Mouse (Mus musculus) neural tube, embryonic 11.5 days (tissue): ENCODE results near the gene Klhdc8b. TPM values are rescaled to one million over a fixed set of nuclear protein-coding genes. Genes with fewer than 3 reads are reported as not detected.

Experiments used
- ATAC-seq: fragments of 200-750 bp; cut with Nextera tagmentation; 2 replicates; pipeline ENCODE4 v1.8.0; 2017; ENCODE audit warnings: moderate number of reproducible peaks, mild to moderate bottlenecking, moderate TSS enrichment, moderate library complexity; ENCODE audit not compliant: insufficient read depth, low FRiP score, low TSS enrichment
- DNase-seq: peaks from one replicate; pipeline ENCODE4 v3.0.0-alpha.2; 2015; ENCODE audit warnings: low spot score
- H3K27ac ChIP-seq: fragments of 300-500 bp; sonication (generic); 2 replicates; pipeline ENCODE4 v1.5.1; 2014; ENCODE audit warnings: low read depth, mild to moderate bottlenecking, low read length
- H3K27me3 ChIP-seq: fragments of 300-500 bp; sonication (generic); 2 replicates; pipeline ENCODE4 v1.6.1; 2014; ENCODE audit warnings: mild to moderate bottlenecking, low read length, mixed read lengths; ENCODE audit not compliant: control insufficient read depth, insufficient read depth
- H3K36me3 ChIP-seq: fragments of 300-500 bp; sonication (generic); 2 replicates; pipeline ENCODE4 v1.6.1; 2014; ENCODE audit warnings: mild to moderate bottlenecking, low read length, moderate library complexity, mixed read lengths; ENCODE audit not compliant: control insufficient read depth, insufficient read depth
- H3K4me1 ChIP-seq: fragments of 300-500 bp; sonication (generic); 2 replicates; pipeline ENCODE4 v1.6.1; 2014; ENCODE audit warnings: low read length, mixed read lengths; ENCODE audit not compliant: control insufficient read depth, insufficient read depth
- H3K4me2 ChIP-seq: fragments of 300-500 bp; sonication (generic); 2 replicates; pipeline ENCODE4 v1.6.1; 2014; ENCODE audit warnings: low read depth, mild to moderate bottlenecking, moderate library complexity
- H3K4me3 ChIP-seq: fragments of 300-500 bp; sonication (generic); 2 replicates; pipeline ENCODE4 v1.5.1; 2014; ENCODE audit warnings: low read depth, low read length
- H3K9ac ChIP-seq: fragments of 300-500 bp; sonication (generic); 2 replicates; pipeline ENCODE4 v1.6.1; 2014; ENCODE audit warnings: mild to moderate bottlenecking, low read length
- H3K9me3 ChIP-seq: fragments of 300-500 bp; sonication (generic); 2 replicates; pipeline ENCODE4 v1.6.1; 2016; ENCODE audit warnings: low read length; ENCODE audit not compliant: control insufficient read depth
- WGBS: fragments of 180-500 bp; shearing (Covaris S2); extraction: QIAGEN DNeasy Blood & Tissue Kit; methylation state at CpG from one replicate; pipeline ENCODE4 v1.1.7; 2014; 5-methylcytosine and 5-hydroxymethylcytosine counted together
- polyA plus RNA-seq: library from polyadenylated mRNA; unstranded; fragments of >200 nt; fragmentation: Nextera tagmentation; extraction: Ambion mirVana; gene quantifications from 2 replicates; pipeline ENCODE4 v1.2.1, GENCODE M21; 2014

The Klhdc8b gene
- 25.4 and 28.9 TPM in 2 replicates for polyA plus RNA-seq

GRCm38 (mm10) chr9:108461181-108461631 is at the start of gene Klhdc8b:
Klhdc8b (minus strand) TSS chr9:108461581.
- Histone ChIP-seq H3K9me3 (no peaks in the 10 kb centered on the region), H3K9ac (peak within 1 kb of the TSS; percentile 88), H3K4me1 (peaks cover 9% of the 10 kb centered on the region), H3K4me3 (peak within 1 kb of the TSS; percentile 96), H3K27me3 (no peaks in the 10 kb centered on the region), H3K36me3 (peaks cover 16% of the 10 kb centered on the region), H3K27ac (peak within 1 kb of the TSS; percentile 70; the same call in 1 of the 2 replicates), H3K4me2 (peak within 1 kb of the TSS; percentile 92)
- 34% methylated on average over 11 of the region's 11 CpGs for WGBS
- DNase-seq (no peak), ATAC-seq (peak; percentile 25; the same call in 1 of the 2 replicates)

- DNase-seq (no peak), ATAC-seq (no peak)
- H3K9me3 ChIP-seq: no peaks in the 10 kb centered on the region
- H3K36me3 ChIP-seq: peaks cover 15% of the 10 kb centered on the region
- no peaks in the 10 kb centered on the region for H3K27me3 ChIP-seq
- no peak overlapping the region for H3K27ac ChIP-seq
- peak overlapping the region; percentile 80 for H3K4me2 ChIP-seq
- H3K4me3 ChIP-seq: peak overlapping the region; percentile 74
- H3K4me1 ChIP-seq: peaks cover 8% of the 10 kb centered on the region
- WGBS: 90% methylated on average over 7 of the region's 7 CpGs
- no peak overlapping the region for H3K9ac ChIP-seq
Measured at GRCm38 (mm10) chr9:108508776-108509175, 47.4 kb upstream of the Klhdc8b start.

GRCm38 (mm10) chr9:108507619-108508434 is 46.4 kb upstream of the Klhdc8b start, which contains the start of gene Qars:
Qars (plus strand) TSS chr9:108507706.
- H3K36me3 ChIP-seq: peaks cover 10% of the 10 kb centered on the region
- DNase-seq (peak; percentile 94), ATAC-seq (peak; percentile 98)
- peak within 1 kb of the TSS; percentile 46; the same call in 1 of the 2 replicates for H3K27ac ChIP-seq
- WGBS: under 1% methylated on average over 37 of the region's 37 CpGs
- peak within 1 kb of the TSS; percentile 69 for H3K9ac ChIP-seq
- no peaks in the 10 kb centered on the region for H3K9me3 ChIP-seq
- no peaks in the 10 kb centered on the region for H3K27me3 ChIP-seq
- H3K4me3 ChIP-seq: peak within 1 kb of the TSS; percentile 74
- peaks cover 8% of the 10 kb centered on the region for H3K4me1 ChIP-seq
- H3K4me2 ChIP-seq: peak within 1 kb of the TSS; percentile 80

- Histone ChIP-seq H3K9me3 (no peaks in the 10 kb centered on the region), H3K27ac (no peak overlapping the region), H3K4me2 (no peak overlapping the region; the same call in 1 of the 2 replicates), H3K4me1 (peaks cover 8% of the 10 kb centered on the region), H3K4me3 (no peak overlapping the region; the same call in 1 of the 2 replicates), H3K9ac (no peak overlapping the region), H3K27me3 (no peaks in the 10 kb centered on the region), H3K36me3 (peaks cover 8% of the 10 kb centered on the region)
- DNase-seq (no peak), ATAC-seq (no peak)
- 92% methylated on average over 7 of the region's 7 CpGs for WGBS
Measured at GRCm38 (mm10) chr9:108506901-108507300, 45.5 kb upstream of the Klhdc8b start.

GRCm38 (mm10) chr9:108499943-108500342 is 38.6 kb upstream of the Klhdc8b start:
- ATAC-seq: no peak
- H3K36me3 ChIP-seq: peaks cover 50% of the 10 kb centered on the region
- WGBS: 96% methylated on average over 15 of the region's 15 CpGs
- no peaks in the 10 kb centered on the region for H3K9me3 ChIP-seq
- H3K4me1 ChIP-seq: no peaks in the 10 kb centered on the region
- no peak overlapping the region for H3K9ac ChIP-seq
- no peak overlapping the region for H3K4me3 ChIP-seq
- H3K27me3 ChIP-seq: no peaks in the 10 kb centered on the region
- DNase-seq: no peak
- H3K27ac ChIP-seq: no peak overlapping the region
- H3K4me2 ChIP-seq: no peak overlapping the region

GRCm38 (mm10) chr9:108499231-108499630 is 37.9 kb upstream of the Klhdc8b start:
- no peak overlapping the region for H3K4me2 ChIP-seq
- H3K27me3 ChIP-seq: no peaks in the 10 kb centered on the region
- no peaks in the 10 kb centered on the region for H3K4me1 ChIP-seq
- H3K9ac ChIP-seq: no peak overlapping the region
- peaks cover 57% of the 10 kb centered on the region for H3K36me3 ChIP-seq
- DNase-seq (no peak), ATAC-seq (no peak)
- WGBS: 95% methylated on average over 7 of the region's 7 CpGs
- H3K27ac ChIP-seq: no peak overlapping the region
- no peak overlapping the region for H3K4me3 ChIP-seq
- no peaks in the 10 kb centered on the region for H3K9me3 ChIP-seq

- Histone ChIP-seq H3K36me3 (peaks cover 61% of the 10 kb centered on the region), H3K4me3 (no peak overlapping the region), H3K27me3 (no peaks in the 10 kb centered on the region), H3K9me3 (no peaks in the 10 kb centered on the region), H3K4me1 (peaks cover 5% of the 10 kb centered on the region), H3K9ac (no peak overlapping the region), H3K4me2 (no peak overlapping the region), H3K27ac (no peak overlapping the region)
- WGBS: 83% methylated on average over 10 of the region's 10 CpGs
- DNase-seq (no peak), ATAC-seq (no peak)
Measured at GRCm38 (mm10) chr9:108494905-108495304, 33.5 kb upstream of the Klhdc8b start.

GRCm38 (mm10) chr9:108494146-108494825 is 32.9 kb upstream of the Klhdc8b start:
- DNase-seq (no peak), ATAC-seq (no peak)
- Histone ChIP-seq H3K4me1 (peaks cover 5% of the 10 kb centered on the region), H3K27me3 (no peaks in the 10 kb centered on the region), H3K27ac (no peak overlapping the region), H3K9ac (no peak overlapping the region), H3K36me3 (peaks cover 59% of the 10 kb centered on the region), H3K4me3 (no peak overlapping the region), H3K9me3 (no peaks in the 10 kb centered on the region), H3K4me2 (no peak overlapping the region)
- WGBS: 96% methylated on average over 19 of the region's 19 CpGs
